Mouse (Mus musculus) midbrain, embryonic 11.5 days (tissue): ENCODE results near the gene Galk1. TPM values are rescaled to one million over a fixed set of nuclear protein-coding genes. Genes with fewer than 3 reads are reported as not detected.

ENCODE experiments used
- ATAC-seq: fragments of 200-750 bp; cut with Nextera tagmentation; 2 replicates; pipeline ENCODE4 v1.8.0; 2017; ENCODE audit warnings: moderate TSS enrichment, moderate library complexity; ENCODE audit not compliant: low FRiP score
- DNase-seq: peaks from one replicate; pipeline ENCODE4 v3.0.0; 2015; ENCODE audit warnings: low spot score; ENCODE audit errors: missing footprints
- H3K27ac ChIP-seq: fragments of 300-500 bp; sonication (generic); 2 replicates; pipeline ENCODE4 v1.5.1; 2014; ENCODE audit warnings: low read depth, low read length
- H3K27me3 ChIP-seq: fragments of 300-500 bp; sonication (generic); 2 replicates; pipeline ENCODE4 v1.6.1; 2014; ENCODE audit warnings: mild to moderate bottlenecking, low read length, moderate library complexity, mixed read lengths; ENCODE audit not compliant: control insufficient read depth, insufficient read depth
- H3K36me3 ChIP-seq: fragments of 300-500 bp; sonication (generic); 2 replicates; pipeline ENCODE4 v1.6.1; 2014; ENCODE audit warnings: mild to moderate bottlenecking, low read length, moderate library complexity, mixed read lengths; ENCODE audit not compliant: control insufficient read depth, insufficient read depth
- H3K4me1 ChIP-seq: fragments of 300-500 bp; sonication (generic); 2 replicates; pipeline ENCODE4 v1.6.1; 2014; ENCODE audit warnings: low read length; ENCODE audit not compliant: control insufficient read depth, insufficient read depth
- H3K4me2 ChIP-seq: fragments of 300-500 bp; sonication (generic); 2 replicates; pipeline ENCODE4 v1.6.1; 2014; ENCODE audit warnings: mild to moderate bottlenecking, moderate library complexity
- H3K4me3 ChIP-seq: fragments of 300-500 bp; sonication (generic); 2 replicates; pipeline ENCODE4 v1.5.1; 2014; ENCODE audit warnings: low read depth, low read length
- H3K9ac ChIP-seq: fragments of 300-500 bp; sonication (generic); 2 replicates; pipeline ENCODE4 v1.6.1; 2014; ENCODE audit warnings: low read length
- H3K9me3 ChIP-seq: fragments of 300-500 bp; sonication (generic); 2 replicates; pipeline ENCODE4 v1.6.1; 2016; ENCODE audit warnings: low read length; ENCODE audit not compliant: control insufficient read depth
- WGBS: fragments of 180-500 bp; shearing (Covaris S2); extraction: QIAGEN DNeasy Blood & Tissue Kit; methylation state at CpG from one replicate; pipeline ENCODE4 v1.1.7; 2014; 5-methylcytosine and 5-hydroxymethylcytosine counted together
- polyA plus RNA-seq: library from polyadenylated mRNA; unstranded; fragments of >200 nt; fragmentation: Nextera tagmentation; extraction: Ambion mirVana; gene quantifications from 2 replicates; pipeline ENCODE4 v1.2.1, GENCODE M21; 2014

Galk1 gene
- polyA plus RNA-seq, result 82.5 and 93.4 TPM in 2 replicates

DNA sequence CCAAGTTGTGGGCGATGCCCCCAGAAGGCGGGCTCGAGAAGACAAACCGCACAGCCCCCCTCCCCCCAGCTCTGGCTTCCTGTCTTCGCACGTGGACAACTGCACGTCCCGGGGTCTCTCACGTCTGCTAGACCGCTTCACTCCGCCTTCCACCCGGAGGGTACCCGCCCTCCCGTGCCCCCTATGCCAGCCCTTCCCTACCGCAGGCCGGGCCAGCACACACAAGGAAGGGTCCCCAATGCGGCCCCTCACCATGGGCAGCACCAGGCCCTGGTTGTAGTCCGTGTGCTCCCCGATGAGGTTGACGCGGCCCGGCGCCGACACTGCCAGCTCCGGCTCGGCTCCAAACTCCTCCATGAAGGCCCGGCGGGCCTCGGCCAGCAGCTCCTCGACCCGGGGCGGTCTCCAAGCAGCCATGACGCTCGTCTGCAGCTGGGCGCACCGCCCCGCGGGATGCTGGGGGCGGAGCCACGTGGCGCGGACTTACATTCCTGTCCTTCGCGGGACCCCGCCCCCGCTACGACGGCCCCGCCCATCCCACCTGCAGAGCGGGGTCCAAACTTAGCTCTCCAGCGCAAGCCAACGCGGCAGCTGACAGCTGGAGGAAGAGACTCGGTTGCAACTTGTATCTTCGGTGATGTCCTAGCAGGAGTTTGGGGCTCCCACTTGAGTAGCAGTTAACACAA lies at the start of gene Galk1:
Gene Galk1 (minus strand): TSS at position 458 of the 686 bp plus-strand sequence.
- Histone ChIP-seq H3K4me3 (peak within 1 kb of the TSS; percentile 61), H3K4me2 (peak within 1 kb of the TSS; percentile 93), H3K4me1 (peaks cover 12% of the 10 kb centered on the region), H3K9me3 (no peaks in the 10 kb centered on the region), H3K36me3 (no peaks in the 10 kb centered on the region), H3K27ac (peak within 1 kb of the TSS; percentile 25), H3K27me3 (no peaks in the 10 kb centered on the region), H3K9ac (peak within 1 kb of the TSS; percentile 78)
- DNase-seq, result peak; percentile 98
- ATAC-seq, result peak; percentile 88
- WGBS, result under 1% methylated on average over 50 of the region's 55 CpGs

DNA sequence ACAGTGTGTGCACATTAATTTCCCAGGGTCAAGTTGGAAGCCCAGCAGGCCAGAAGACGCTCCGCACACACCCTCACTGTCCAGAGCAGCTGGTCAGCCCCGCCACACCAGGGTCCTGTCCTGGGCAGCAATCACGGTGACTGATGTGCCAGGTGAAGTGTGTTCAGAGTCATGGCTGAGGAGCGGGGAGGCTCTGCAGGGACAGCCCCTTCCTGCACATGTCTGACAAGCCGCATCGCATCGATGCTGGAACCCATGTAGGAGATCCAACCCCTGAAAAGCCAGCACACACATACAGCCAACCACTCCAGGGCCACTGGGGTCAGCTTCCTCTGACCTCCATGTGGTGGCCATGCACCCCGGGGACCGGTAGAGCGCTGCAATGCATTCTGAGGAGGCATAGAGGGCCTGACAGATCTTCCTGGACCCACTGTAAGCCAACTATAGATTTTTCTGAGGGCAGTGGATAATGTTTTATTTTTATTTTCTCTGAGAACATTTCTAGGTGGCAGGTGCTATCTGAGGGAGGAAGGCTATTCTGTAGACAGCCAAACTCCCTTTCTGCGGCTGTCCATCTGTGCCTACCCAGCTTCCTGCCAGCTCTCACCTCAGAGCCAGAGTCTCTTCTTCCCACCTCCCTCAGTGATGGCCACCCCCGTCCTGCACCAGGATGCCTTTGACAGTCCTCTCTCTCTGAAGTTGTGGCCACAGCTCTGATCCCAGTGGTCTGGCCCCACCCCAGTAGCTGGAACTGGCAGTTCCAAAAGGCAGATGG lies 49.3 kb upstream of the Galk1 start:
- 89% methylated on average over 13 of the region's 13 CpGs for WGBS
- Histone ChIP-seq H3K4me1 (no peaks in the 10 kb centered on the region), H3K4me2 (no peak overlapping the region), H3K9ac (no peak overlapping the region), H3K27ac (no peak overlapping the region), H3K9me3 (no peaks in the 10 kb centered on the region), H3K36me3 (peaks cover 25% of the 10 kb centered on the region), H3K27me3 (no peaks in the 10 kb centered on the region), H3K4me3 (no peak overlapping the region)
- no peak for DNase-seq
- ATAC-seq, result no peak

DNA sequence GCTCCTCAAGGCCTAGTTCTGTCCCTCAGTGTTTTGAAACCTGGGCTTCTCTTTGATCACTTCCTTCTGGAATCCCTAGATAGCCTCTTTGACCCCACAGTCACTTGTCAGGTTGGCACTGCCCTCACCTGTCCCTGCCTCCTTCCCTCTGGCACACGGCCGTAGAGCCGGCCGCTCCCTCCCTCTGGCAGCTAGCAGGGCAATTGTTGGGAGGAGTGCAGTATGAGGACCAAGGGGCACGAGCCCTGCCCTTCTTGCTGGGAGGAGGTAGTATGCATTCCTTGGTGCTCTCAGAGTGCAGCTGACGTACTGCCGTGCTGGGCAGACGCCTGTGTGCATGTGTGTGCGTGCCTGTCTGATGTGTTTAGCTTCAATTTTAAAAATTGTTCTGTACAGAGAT lies 48.1 kb upstream of the Galk1 start:
- no peak for ATAC-seq
- 94% methylated on average over 9 of the region's 9 CpGs for WGBS
- Histone ChIP-seq H3K36me3 (peaks cover 30% of the 10 kb centered on the region), H3K4me3 (no peak overlapping the region), H3K27me3 (no peaks in the 10 kb centered on the region), H3K27ac (no peak overlapping the region), H3K4me2 (no peak overlapping the region), H3K4me1 (no peaks in the 10 kb centered on the region), H3K9ac (no peak overlapping the region), H3K9me3 (no peaks in the 10 kb centered on the region)
- DNase-seq, result no peak

DNA sequence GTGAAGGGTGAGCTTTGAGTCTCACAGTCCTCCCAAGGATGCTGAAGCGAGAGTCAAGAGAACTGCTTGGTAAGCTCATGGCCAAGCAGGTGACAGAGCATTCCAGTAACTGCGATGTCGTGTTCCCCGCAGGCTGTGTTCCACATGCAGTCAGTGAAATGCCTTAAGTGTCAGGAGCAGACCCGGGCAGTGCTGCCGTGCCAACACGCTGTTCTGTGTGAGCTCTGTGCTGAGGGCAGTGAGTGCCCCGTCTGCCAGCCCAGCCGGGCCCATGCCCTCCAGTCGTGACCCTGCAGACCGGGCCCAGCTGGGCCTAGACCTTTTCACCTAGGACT lies 47.1 kb upstream of the Galk1 start:
- H3K27ac ChIP-seq, result no peak overlapping the region
- WGBS, result 97% methylated on average over 11 of the region's 11 CpGs
- H3K36me3 ChIP-seq, result peaks cover 34% of the 10 kb centered on the region
- no peaks in the 10 kb centered on the region for H3K4me1 ChIP-seq
- no peak for ATAC-seq
- no peaks in the 10 kb centered on the region for H3K27me3 ChIP-seq
- DNase-seq, result no peak
- H3K4me3 ChIP-seq, result no peak overlapping the region
- no peaks in the 10 kb centered on the region for H3K9me3 ChIP-seq
- H3K4me2 ChIP-seq, result no peak overlapping the region
- H3K9ac ChIP-seq, result no peak overlapping the region

DNA sequence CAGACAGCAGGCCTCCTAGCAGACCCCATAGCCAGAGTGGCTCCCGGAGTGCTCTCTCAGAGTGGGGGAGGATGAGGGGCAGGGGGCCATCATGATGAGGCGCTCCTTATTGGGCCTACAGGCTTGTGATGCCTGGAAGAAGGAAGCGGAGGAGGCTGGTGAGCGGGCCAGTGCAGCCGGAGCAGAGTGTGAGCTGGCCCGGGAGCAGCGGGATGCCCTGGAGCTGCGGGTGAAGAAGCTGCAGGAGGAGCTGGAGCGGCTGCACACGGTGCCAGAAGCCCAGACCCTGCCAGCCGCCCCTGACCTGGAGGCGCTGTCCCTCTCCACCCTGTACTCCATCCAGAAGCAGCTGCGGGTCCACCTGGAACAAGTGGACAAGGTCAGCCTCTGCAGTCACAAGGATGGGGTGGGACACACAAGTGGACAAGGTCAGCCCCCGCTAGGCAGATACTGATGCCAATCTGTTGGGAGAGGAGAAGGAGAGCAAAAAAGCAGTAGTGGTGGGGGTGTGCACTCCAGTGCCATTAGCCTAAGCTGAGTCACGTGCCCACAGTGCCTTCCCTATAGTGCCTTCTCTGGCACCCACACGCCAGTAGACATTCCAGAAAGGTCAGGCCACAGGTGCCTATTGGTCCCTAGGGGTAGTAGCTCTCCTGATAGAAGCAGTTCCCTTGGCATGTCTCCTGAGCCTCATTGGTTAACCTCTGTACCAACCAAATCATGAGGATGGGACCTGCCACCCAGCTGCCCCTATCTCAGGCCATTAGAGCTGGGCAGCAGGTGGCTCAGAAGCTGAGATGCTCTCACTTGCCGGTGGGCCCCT lies 46.6 kb upstream of the Galk1 start:
- no peak overlapping the region for H3K4me3 ChIP-seq
- no peak overlapping the region for H3K4me2 ChIP-seq
- ATAC-seq, result no peak
- H3K9me3 ChIP-seq, result no peaks in the 10 kb centered on the region
- H3K27me3 ChIP-seq, result no peaks in the 10 kb centered on the region
- 92% methylated on average over 17 of the region's 17 CpGs for WGBS
- H3K36me3 ChIP-seq, result peaks cover 38% of the 10 kb centered on the region
- H3K27ac ChIP-seq, result no peak overlapping the region
- H3K9ac ChIP-seq, result no peak overlapping the region
- H3K4me1 ChIP-seq, result no peaks in the 10 kb centered on the region
- DNase-seq, result no peak

DNA sequence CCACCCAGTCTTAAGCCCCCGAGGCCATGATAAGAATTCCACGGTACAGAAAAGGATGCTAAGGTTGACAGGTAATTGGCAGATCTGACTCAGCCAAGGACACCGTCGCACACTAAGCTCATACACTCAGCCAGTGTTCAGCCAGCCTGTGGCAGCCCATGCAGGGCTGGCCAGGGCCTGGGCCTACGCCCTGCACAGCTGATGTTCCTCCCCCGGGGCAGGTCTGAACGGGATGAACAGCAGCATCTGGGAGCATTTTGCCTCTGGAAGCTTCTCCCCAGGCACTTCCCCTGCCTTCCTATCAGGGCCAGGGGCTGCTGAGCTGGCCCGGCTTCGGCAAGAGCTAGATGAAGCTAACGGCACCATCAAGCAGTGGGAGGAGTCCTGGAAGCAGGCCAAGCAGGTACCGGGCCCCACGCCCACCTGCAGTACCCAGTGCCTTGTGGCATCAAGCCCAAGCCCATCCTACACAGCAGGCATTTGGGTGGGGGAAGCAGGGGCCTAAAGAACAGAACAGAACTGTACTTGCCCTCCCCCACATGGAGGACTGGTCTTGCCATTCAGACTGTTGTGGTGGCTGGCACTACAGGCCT lies 45.6 kb upstream of the Galk1 start:
- H3K4me2 ChIP-seq, result no peak overlapping the region
- 89% methylated on average over 12 of the region's 12 CpGs for WGBS
- H3K36me3 ChIP-seq, result peaks cover 44% of the 10 kb centered on the region
- H3K9ac ChIP-seq, result no peak overlapping the region
- no peaks in the 10 kb centered on the region for H3K27me3 ChIP-seq
- H3K4me3 ChIP-seq, result no peak overlapping the region
- no peak for ATAC-seq
- H3K27ac ChIP-seq, result no peak overlapping the region
- no peaks in the 10 kb centered on the region for H3K4me1 ChIP-seq
- H3K9me3 ChIP-seq, result no peaks in the 10 kb centered on the region
- DNase-seq, result no peak

DNA sequence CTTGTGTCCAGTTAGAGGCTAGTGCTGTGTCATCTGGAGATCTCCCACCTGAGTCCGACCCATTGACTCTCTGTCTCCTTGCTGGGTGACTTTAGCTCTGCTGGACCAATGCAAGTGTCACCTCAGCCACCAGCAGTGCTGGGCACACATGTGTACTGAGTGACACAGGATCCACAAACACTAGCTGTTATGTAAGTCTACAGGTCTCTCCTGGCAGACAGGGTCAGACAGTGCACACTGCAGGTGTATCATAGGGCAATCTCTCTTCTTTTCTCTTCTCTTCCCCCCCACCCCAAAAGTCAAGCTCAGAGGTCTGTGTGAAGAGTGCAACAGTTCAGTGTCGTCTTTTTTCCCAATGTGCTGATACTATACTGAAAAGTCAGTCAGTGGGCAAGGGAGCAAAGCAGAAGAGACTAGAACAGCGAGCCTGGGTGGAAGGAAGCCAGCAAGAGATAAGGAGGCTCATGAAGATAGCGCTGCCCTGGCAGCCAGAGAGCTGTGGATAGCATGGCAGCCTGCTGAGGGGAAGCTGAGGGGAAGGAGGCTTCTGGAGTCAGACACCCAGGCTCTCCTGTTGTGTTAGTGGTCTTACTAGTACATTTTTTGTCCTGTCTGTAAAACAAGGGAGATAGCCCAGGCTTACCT lies 44.8 kb upstream of the Galk1 start:
- Histone ChIP-seq H3K4me1 (no peaks in the 10 kb centered on the region), H3K27me3 (no peaks in the 10 kb centered on the region), H3K4me3 (no peak overlapping the region), H3K9me3 (no peaks in the 10 kb centered on the region), H3K27ac (no peak overlapping the region), H3K9ac (no peak overlapping the region), H3K4me2 (no peak overlapping the region), H3K36me3 (peaks cover 52% of the 10 kb centered on the region)
- WGBS, result 93% methylated on average over 4 of the region's 4 CpGs
- no peak for ATAC-seq
- no peak for DNase-seq

DNA sequence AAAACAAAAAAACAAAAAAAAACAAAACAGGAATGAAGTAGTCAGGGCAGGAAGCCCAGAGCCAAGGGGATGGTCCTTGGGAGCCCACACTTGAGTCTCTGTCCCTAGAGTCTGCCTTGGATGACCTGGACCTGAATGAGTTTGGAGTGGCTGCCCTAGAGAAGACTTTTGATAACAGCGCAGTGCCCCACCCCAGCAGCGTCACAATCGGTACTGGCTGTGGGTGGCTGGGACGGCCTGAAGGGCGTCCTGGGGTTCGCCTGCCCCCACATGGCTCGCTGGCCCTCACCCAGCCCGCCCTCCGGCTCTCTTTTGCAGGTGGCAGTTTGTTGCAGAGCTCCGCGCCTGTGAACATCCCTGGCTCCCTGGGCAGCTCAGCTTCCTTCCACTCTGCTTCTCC lies 43.4 kb upstream of the Galk1 start:
- Histone ChIP-seq H3K27ac (no peak overlapping the region), H3K36me3 (peaks cover 58% of the 10 kb centered on the region), H3K4me3 (no peak overlapping the region), H3K27me3 (no peaks in the 10 kb centered on the region), H3K9me3 (no peaks in the 10 kb centered on the region), H3K4me1 (no peaks in the 10 kb centered on the region), H3K4me2 (no peak overlapping the region), H3K9ac (no peak overlapping the region)
- DNase-seq (no peak), ATAC-seq (no peak)
- 90% methylated on average over 11 of the region's 11 CpGs for WGBS
